Mouse (Mus musculus) left cerebral cortex, adult 18-20 months (tissue): Measurements from ENCODE around the gene Ldlrad3. TPM values are rescaled to one million over a fixed set of nuclear protein-coding genes. Genes with fewer than 3 reads are reported as not detected.
A peak's percentile ranks its signal among the peaks of the same experiment; 100 is the strongest.

Experiments
- DNase-seq, 2 experiments: peaks; one replicate each; pipeline ENCODE4 v3.0.0; 2021 to 2022; ENCODE audit warnings: low spot score in 2 of 2, mixed read lengths in 1 of 2
- total RNA-seq, 2 experiments: library from RNA; stranded (reverse); gene quantifications; 2 replicates each; pipeline ENCODE4 v1.2.3; 2021

Gene Ldlrad3
- total RNA-seq, 2 experiments from 2014 or later: 7.8 to 8.8 TPM

GRCm38 (mm10) chr2:102118988-102119460 is 67.2 kb downstream of the Ldlrad3 start:
- peak; percentile 34 to 52 for DNase-seq

- no peak for DNase-seq
These were observed 68.8 kb downstream of the Ldlrad3 start for GRCm38 (mm10) chr2:102117402-102117760.

GRCm38 (mm10) chr2:102116521-102117401 is 69.4 kb downstream of the Ldlrad3 start:
- no peak for DNase-seq

- DNase-seq: no peak
These were observed 72.4 kb downstream of the Ldlrad3 start for GRCm38 (mm10) chr2:102113801-102114200.

- DNase-seq: no peak
These were observed 72.9 kb downstream of the Ldlrad3 start for GRCm38 (mm10) chr2:102113323-102113722.

- no peak for DNase-seq
These were observed 74.2 kb downstream of the Ldlrad3 start for GRCm38 (mm10) chr2:102111906-102112499.

- DNase-seq: no peak
These were observed 75.9 kb downstream of the Ldlrad3 start for GRCm38 (mm10) chr2:102110306-102110705.

GRCm38 (mm10) chr2:102107280-102107679 is 78.9 kb downstream of the Ldlrad3 start:
- no peak for DNase-seq

GRCm38 (mm10) chr2:102106728-102107127 is 79.5 kb downstream of the Ldlrad3 start:
- DNase-seq: no peak

- DNase-seq: no peak
These were observed 80.7 kb downstream of the Ldlrad3 start for GRCm38 (mm10) chr2:102105454-102105853.

GRCm38 (mm10) chr2:102103955-102104354 is 82.2 kb downstream of the Ldlrad3 start:
- peak; percentile 68 to 79 for DNase-seq

GRCm38 (mm10) chr2:102100490-102100889 is 85.7 kb downstream of the Ldlrad3 start:
- DNase-seq: no peak

GRCm38 (mm10) chr2:102099702-102100450 is 86.3 kb downstream of the Ldlrad3 start:
- DNase-seq: no peak

GRCm38 (mm10) chr2:102099261-102099660 is 86.9 kb downstream of the Ldlrad3 start:
- no peak for DNase-seq

- no peak for DNase-seq
These were observed 91.4 kb downstream of the Ldlrad3 start for GRCm38 (mm10) chr2:102094773-102095172.

GRCm38 (mm10) chr2:102094281-102094680 is 91.9 kb downstream of the Ldlrad3 start:
- no peak for DNase-seq

- no peak for DNase-seq
These were observed 93.6 kb downstream of the Ldlrad3 start for GRCm38 (mm10) chr2:102092579-102092978.

GRCm38 (mm10) chr2:102091516-102092350 is 94.5 kb downstream of the Ldlrad3 start:
- peak; percentile 84 to 88 for DNase-seq

GRCm38 (mm10) chr2:102087787-102088186 is 98.4 kb downstream of the Ldlrad3 start:
- DNase-seq: no peak

GRCm38 (mm10) chr2:102086583-102086982 is 99.6 kb downstream of the Ldlrad3 start:
- DNase-seq: no peak

- DNase-seq: no peak
These were observed 103.4 kb downstream of the Ldlrad3 start for GRCm38 (mm10) chr2:102082782-102083181.
